Mouse (Mus musculus) megakaryocyte, embryonic 14.5 days (primary cell): Measurements from ENCODE around the gene Myb.

ENCODE experiments used
- FLI1 ChIP-seq: IDR thresholded peaks from 2 replicates; pipeline ENCODE4 v1.6.1; 2012; ENCODE audit warnings: low read length, inconsistent platforms, mixed read lengths
- GATA1 ChIP-seq: IDR thresholded peaks from 3 replicates; pipeline ENCODE4 v1.6.1; 2012; ENCODE audit warnings: mixed read lengths, low read length, inconsistent platforms, borderline replicate concordance

DNA sequence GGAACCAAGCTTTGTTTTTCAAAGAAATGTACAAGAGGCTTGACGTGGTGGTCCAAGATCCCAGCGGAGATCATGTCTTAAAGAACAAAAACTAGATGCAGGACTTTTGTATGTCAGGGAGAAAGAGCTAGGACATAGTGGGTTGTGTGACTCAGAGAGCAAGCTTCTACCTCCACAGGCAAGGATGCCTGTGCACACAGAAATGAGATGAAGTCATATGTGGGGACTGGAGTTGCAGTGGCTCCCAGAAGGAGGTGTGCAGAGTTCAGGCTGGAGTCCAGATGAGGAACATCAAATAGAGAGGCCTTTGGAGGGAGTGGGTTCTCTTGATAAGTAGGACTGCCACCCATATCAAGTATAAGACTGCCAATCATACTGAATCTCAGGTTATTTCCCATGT lies 65.9 kb downstream of the Myb start:
- TF ChIP-seq GATA1 (no peak), FLI1 (no peak)
